ENCODE assay signal across 15 mouse cellular contexts in the genomic region with DNA sequence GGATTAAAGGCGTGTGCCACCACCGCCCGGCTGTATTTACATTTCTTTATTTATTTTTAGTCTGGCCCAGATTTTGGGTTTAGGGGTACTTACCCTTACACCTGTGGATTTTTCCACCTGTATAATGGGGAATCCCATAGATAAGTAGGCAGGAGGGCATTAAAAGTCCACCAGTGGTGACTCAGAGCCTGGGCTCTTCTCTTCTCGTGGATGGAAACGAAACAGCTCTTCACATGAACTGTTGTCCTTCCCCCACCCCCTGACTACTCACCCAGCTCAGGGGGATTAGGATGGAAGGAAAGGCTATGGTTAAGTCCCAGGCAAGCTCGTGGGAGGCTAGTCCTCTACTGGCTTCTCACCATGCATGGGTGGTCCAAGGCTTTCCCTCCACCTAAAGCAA. TPM values are rescaled to one million over a fixed set of nuclear protein-coding genes. Genes with fewer than 3 reads are reported as not detected.
"Had no signal": no experiment of that assay in that cellular context is flagged by ENCODE, and none has a peak within 500 bp of the region (broad histone marks: within the 10 kb centered on the region; RNA-seq: fewer than 3 reads in every experiment).

No protein-coding gene starts in this region.

- H3K9me3 ChIP-seq: kidney, embryonic 15.5 days; limb, embryonic 10.5 days; midbrain, embryonic 15.5 days; neural tube, embryonic 13.5 days; stomach, embryonic 15.5 days had no signal

- H3K27ac ChIP-seq: midbrain, embryonic 15.5 days; neural tube, embryonic 13.5 days had no signal

- H3K27me3 ChIP-seq: kidney, embryonic 15.5 days; neural tube, embryonic 13.5 days; stomach, embryonic 15.5 days had no signal

- ATAC-seq: intestine, embryonic 16.5 days; midbrain, embryonic 15.5 days had no signal

- H3K4me2 ChIP-seq: midbrain, embryonic 11.5 days; midbrain, embryonic 15.5 days; neural tube, embryonic 13.5 days had no signal

- DNase-seq: kidney, postnatal 14 days; lung, adult 18-20 months; lung, postnatal 36 days; retina, postnatal 1 day; thymus, adult 2 months; thymus, postnatal 36 days had no signal

- H3K9ac ChIP-seq: kidney, embryonic 15.5 days; midbrain, embryonic 15.5 days; neural tube, embryonic 13.5 days; stomach, embryonic 15.5 days had no signal

- H3K4me3 ChIP-seq: kidney, embryonic 15.5 days; limb, embryonic 10.5 days; midbrain, embryonic 15.5 days; neural tube, embryonic 13.5 days had no signal

RNA-seq across cellular contexts. Expression of gene Serpinf2, which starts 25.0 kb away (rescaled TPM):
- total RNA-seq: left cerebral cortex, postnatal 10 days had no signal
- polyA plus RNA-seq: limb, embryonic 10.5 days; midbrain, embryonic 11.5 days; midbrain, embryonic 15.5 days had no signal

RNA-seq across cellular contexts. Expression of gene Serpinf1, which starts 41.9 kb away (rescaled TPM):
- total RNA-seq: monocyte, adult 5-6 weeks had no signal
